Mouse (Mus musculus) c-Kit-positive CD71-positive TER-119-negative erythroid progenitor cells, embryonic 14.5 days (primary cell): ENCODE measurements around the gene Slc15a1.

ENCODE experiments used
- DNase-seq: peaks from one replicate; pipeline ENCODE4 v3.0.0-alpha.2; 2013; ENCODE audit warnings: low read depth

Gene Slc15a1

DNA sequence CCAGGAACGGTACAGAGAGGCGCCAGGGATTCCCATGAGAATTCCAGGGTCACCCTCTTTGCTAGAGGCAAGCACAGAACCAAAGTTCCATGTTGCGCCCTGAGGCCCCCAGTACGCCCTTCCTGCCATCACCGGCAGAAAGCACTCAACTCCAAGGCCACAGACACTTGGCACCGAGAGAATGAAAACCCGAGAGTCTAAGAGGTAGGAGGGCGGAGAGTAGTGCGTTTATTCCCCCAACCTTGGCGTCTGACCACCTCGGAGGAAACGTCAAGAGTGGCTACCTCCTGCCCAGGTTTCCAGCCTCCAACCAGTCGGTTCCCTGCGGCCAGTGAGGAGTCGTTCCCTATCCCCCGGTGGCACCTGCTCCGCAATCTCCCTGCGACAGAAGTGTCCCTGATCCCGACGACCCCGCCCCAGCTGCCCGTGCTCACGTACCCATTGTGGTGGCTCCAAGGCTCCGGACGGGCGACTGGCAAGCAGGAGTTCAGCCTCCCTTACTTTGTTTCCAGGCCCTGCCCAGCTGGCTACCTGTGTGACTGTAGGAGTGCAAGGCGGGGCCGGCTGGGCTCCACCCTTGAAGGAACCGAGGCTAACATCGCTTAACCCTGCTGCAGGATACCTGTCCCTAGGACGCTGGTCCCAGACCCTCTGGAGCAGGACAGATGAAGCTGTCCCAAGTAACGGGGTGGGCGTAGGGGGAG lies at the start of gene Slc15a1:
Gene Slc15a1, minus strand, starts transcription at position 472 of the 704 bp plus-strand sequence.
- no peak for DNase-seq

DNA sequence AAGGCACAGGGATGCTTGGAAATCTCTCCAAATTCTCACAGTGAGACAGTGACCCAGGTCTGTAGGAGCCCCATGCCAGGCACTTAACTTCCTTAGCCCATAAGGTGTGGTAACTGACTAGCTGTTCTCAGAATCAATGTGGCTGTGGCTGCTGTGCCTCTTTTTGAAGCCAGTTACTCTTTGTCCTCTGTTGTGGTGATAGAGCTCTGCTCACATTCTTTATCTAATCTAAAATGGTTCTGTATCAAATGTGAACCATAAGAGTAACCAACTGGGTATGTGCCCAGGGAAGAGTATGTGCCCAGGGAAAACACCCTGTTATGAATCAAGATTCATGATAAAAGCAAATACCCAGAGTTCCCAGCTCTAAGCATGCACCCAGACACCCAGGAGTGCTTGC lies 48.7 kb upstream of the Slc15a1 start:
- DNase-seq: no peak

DNA sequence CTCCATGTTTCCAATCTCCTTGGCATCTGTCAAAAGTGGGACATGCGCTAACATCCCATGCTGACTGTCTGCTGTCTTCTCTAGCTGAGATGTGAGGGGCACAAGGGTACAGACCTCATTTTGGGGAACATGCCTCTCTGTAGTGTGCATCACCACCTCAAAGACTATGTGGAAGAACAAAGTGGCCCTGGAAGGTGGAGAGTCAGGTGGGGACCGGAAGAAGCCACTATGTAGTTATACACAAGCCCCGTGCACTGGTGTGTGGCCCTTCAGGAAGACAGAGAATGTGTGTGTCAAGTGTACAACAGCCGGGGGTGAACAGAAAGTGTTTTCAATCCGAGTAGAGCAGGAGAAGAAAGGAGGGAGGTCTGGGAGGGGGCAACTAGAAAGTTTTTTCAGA lies 47.5 kb upstream of the Slc15a1 start:
- DNase-seq: no peak

DNA sequence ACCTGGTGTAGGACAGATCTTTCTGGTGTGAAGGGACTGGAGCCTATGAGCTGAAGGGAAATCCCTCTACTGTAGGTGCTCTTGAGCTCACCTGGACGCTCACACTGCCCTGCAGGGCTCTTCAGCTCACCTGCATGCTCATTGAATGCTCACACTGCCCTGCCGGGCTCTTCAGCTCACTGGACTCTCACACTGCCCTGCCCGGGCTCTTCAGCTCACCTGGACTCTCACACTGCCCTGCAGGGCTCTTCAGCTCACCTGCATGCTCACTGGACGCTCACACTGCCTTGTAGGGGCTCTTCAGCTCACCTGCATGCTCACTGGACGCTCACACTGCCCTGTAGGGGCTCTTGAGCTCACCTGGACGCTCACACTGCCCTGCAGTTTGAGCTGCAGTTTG lies 44.8 kb upstream of the Slc15a1 start:
- no peak for DNase-seq

DNA sequence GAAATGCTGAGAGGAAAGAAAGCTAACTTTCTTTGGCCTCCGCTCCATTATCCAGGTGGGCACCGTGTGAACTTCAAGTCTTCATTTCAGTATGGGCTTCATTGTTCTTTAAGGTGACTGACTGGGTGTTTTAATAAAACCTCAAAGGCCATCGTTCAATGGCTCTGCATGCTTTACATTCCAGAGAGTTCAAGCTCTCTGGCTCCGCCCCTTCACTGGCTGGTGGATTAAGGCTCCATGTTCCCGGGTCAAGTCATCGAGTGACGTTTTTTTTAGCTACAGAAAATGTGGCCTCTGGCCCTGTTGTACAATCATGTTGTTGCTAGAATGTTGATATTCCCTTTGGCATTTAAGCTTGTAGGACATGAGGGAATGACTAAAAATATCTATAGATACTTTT lies 42.7 kb upstream of the Slc15a1 start:
- DNase-seq: no peak

DNA sequence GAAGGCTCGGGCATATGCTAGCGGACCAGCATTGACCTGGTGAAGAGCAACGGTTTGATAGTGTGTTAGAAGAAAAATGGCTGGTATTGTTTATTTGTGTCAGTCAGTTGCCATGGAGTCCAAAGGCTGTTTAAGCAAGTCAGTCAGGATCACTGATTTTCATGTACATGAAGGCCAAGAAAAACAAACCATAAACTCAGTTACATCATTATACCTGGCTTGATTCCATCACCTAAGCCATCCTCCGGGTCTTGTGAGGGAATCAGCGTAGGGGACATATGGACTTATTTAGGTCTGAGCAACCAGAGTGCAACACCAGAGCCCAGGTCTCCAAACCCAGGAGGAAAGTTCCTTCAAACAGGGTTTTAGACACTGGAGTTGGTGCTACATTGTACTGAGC lies 41.6 kb upstream of the Slc15a1 start:
- DNase-seq: no peak

DNA sequence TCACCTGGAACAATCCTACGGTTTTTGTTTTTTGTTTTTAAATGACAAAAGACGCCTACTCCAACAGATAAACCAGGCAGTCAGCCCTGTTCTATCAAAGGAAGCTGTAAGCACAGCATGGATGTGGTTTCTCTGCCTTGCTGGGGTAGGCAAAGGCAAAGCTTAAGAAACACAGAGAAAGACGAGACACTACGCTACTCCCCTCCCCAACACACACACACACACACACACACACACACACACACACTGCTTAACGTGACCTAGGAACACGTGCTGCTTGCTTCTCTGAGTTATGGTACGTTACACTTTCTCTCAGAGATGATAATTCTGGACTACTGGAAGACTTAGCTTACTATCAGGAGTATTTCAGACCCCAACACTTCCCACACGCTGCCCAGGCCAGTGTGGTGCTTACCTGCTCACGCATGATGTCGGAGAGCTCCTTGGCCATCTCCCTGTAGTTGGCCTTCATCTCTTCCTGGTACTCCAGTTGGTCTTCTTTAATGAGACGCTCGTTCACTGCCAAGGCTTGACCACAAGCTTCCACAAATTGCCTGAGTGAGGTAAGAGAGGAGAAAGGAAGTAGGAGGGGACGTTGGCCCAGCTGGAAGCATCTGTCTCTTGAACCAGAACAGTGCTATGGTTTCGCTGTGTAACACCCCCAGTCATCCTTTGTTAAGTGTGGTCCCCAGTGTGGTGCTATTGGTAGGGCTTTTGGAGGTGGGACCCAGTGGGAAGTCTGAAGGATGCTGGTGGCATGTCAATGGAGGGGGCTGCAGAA lies 40.7 kb upstream of the Slc15a1 start:
- no peak for DNase-seq

DNA sequence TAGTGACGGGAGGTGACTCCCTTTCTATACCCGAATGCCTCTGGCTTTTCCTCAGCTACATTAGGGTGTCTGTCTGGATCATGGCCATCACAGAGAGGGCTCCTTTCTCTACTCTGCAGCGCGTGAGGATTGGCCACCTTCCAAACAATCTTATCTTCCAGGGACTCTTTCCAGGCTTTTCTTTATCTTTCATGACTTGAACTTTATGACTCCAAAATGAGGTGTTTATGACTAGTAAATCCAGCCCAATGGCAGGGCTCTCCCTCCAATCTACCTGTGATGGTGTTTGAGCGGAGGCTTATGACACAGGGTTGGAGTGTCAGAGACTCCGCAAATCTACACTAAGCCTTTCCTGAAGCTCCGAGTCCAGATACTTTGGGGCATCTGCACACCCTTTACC lies 36.2 kb upstream of the Slc15a1 start:
- DNase-seq: no peak

DNA sequence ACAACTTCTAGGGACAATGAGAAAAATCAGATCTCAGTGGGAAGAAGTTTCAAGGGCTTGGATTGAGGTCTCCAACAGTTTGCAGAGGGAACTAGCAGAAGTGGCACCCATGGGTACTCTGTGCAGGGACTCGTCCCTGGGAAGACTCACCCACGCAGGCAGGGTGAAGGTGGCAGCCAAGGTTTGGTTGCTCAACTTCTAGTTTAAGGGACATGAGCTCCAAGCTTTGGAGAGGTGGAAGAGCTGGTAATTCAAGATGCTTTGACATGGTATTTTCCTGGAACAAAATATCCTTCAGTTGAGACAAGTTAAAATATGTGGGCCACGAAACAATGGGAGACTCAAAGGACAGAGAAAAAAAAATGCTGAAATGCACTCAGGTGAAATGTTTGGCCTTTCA lies 29.4 kb upstream of the Slc15a1 start:
- no peak for DNase-seq

DNA sequence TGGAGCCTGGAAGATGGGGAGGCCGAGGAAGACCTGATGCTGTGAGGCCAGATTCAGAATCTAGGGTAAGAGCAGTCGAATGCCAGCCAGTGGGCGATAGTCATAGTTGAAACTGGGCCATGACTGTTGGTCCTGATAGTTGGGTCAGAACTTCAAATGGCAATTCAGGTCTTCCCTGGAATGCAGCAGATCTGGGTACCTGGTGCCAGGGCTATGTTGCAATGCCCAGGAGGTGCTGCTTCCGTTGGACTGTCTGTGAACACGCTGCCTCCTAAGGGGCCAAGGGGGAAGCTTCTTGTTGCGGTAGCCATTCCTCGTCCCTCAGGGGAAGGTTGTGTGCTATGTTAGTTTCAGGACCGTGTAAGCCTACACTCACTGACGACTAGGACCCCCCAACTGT lies 25.8 kb upstream of the Slc15a1 start:
- DNase-seq: no peak

DNA sequence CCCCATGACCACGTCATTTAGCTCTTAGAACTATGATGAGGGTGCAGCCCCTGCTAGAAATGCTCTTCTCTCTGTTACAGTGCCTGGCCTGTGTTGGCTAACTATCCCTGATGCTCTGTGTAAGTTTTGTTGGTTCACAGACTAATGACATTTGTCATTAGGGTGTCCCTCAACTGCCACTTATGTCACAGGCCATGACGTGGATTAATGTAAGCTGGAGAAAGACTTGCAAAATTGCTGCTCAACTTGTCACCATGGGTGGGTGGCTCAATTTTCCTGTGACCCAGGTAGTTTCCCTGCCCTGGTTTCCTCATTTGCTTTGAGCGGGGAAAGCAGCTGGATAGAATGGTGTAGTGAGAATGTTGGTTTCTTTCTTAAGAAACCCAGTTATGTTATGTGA lies 22.8 kb upstream of the Slc15a1 start:
- DNase-seq: no peak

DNA sequence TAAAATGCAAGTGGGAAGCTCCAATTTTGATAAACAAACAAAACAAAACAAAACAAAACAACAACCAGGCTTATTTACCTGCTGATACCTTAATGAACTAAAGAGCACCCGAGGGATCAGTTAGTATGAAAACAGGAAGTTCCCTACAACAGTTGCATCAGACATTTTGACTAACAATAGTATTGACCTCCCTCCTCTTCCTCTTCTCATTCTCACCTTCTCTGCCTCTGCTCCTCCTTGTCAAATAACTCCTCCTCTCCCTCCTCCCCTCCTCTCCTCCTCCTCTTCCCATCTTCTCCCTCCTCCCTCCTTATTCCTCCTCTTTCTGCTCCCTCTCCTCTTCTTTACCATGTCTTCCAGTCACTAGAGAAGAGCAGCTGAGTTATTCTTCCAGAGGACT lies 22.1 kb upstream of the Slc15a1 start:
- DNase-seq: no peak

DNA sequence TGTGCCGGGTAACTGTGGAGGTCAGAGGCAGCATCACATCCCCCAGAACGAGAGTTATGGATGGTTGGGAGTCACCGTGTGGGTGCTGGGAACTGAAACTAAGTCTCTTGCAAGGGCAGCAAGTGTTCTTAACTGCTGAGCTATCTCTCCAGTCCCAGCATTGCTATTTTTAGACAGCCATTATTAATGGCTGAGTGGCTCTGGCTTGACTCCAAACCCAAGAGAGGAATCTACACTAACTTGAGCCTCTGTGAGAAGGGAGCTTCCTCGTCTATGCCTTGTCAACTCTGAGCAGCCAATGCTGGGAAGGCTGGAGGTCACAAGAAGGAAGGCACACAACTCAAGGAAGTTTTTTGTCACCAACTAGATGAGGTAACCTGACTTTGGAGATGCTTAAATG lies 16.7 kb upstream of the Slc15a1 start:
- no peak for DNase-seq

DNA sequence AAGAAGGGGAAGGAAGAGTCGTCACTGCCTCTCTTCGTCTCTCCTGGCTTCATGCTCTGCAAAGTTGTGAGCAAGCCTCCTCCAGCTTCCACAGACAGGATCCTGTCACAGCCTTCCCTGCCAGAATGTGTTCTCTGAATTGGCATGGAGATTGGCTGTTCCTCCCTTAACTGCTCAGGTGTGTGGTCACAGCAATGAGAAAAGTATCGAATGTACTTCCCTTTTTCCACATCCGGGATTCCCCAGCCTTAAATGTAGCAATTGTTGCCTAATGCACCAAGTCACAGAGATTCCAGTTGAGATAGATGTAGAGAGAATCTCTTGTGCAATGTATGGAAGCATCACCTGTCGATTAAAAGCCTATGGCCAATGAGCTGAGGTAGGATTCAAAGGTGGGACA lies 11.8 kb upstream of the Slc15a1 start:
- no peak for DNase-seq

DNA sequence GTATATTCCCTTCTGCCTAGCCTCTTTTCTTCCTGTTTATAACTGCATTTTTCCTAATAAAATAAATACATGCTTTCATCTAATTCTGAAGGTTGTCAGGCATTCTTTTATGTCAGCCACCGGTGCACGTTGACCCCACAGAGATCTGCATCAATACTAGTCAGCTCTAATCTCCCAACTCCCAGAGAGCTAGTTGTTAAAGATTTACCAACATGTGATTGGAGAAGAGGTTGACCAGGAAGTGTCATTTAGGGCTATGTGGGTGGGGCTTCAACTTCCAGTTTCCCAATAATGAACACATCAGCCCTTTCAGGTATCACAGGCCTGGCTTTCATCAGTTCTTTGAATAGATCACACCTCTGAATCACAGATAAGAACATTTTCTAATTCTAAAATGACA lies 3.9 kb upstream of the Slc15a1 start:
- no peak for DNase-seq

DNA sequence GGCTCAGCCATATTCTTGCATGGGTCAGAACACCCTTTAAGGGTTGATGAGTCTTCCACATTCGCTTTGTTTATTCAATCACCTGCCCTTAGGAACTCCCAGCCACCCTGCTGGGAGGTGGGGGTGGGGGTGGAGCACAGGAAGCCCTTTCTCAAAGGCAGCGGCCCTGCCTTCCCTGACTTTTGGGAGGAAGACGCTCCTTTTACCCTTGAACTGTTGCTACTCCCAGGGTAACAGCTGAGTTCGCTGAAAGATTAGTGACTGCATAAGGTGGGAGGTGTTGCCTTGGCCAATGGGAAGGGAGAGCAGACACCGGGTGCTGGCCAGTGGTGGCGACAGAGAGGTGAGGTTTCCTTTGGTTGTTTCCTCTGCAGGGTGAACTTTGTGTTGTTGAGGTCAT lies 1.3 kb upstream of the Slc15a1 start:
- no peak for DNase-seq

DNA sequence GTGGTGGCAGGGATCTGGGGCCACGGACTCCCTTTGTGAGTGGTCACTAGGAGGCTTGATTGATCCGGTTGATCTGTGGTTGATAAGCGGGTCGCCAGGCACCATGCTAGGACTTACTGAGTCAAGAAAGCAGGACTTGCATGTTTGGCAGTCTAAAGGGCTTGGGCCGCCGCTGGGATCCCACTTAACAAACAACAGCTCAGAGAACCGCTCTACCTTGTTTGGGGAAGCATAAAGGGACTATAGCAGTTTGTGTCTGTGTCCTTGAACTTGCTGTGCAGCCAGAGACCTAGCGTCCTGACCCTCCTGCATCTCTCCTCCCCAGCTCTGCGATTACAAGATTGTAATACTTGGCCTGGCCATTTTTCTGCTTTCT lies 421 bp upstream of the Slc15a1 start:
- DNase-seq: no peak

DNA sequence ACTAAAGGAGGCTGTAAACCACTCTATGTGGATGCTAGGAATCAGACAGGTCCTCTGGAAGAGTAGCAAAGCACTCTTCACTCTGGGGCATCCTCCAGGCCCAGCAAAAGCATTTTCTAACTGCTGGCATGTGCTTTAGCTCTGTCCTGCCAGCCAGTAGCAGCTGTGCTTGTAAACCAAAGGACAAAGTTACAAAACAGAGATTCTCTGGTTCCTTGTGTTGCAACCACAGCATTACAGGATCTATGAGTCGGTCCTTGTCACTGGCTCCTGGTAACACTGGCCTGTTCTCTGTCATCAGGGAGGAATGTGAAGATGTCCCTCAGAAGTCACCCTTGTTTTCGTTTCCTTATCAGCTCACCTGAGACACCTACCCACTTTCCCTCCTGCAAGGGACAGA lies 4.5 kb downstream of the Slc15a1 start:
- no peak for DNase-seq

DNA sequence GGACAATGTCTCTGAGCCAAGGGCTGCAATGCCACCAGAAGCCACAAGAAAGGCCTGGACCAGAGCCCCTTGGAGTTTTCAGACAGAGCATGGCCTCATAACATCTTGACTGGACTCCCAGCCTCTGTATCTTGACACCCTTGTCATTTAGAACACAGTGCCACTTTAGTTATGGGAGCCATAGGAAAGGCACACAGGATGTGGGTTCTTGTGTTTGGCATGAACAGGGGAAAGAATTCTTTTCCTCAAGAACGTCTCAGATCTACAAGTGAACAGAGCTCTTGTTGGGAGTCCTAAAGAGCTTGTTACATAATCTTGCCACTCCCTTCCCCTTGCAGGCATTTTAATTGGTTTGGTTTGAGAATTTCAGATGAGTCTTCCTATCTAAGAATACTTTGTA lies 5.3 kb downstream of the Slc15a1 start:
- no peak for DNase-seq

DNA sequence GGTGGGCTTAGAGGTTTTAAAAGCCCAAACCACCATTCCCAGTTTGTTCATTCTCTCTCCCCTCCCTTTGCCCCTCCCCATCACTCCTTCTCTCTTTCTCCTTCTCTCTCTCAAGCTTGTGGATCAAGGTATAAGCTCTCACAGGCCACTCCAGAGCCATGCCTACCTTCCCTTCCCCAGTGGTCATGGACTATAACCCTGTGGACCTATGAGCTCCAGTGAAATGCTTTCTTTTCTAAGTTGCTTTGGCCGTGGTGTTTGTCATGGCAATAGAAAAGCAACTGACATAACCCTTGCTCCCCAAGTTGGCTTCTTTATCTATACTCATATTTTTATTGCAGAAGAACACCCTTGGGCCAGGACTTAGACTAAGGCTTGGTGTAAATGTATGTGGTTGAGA lies 7.3 kb downstream of the Slc15a1 start:
- DNase-seq: no peak

DNA sequence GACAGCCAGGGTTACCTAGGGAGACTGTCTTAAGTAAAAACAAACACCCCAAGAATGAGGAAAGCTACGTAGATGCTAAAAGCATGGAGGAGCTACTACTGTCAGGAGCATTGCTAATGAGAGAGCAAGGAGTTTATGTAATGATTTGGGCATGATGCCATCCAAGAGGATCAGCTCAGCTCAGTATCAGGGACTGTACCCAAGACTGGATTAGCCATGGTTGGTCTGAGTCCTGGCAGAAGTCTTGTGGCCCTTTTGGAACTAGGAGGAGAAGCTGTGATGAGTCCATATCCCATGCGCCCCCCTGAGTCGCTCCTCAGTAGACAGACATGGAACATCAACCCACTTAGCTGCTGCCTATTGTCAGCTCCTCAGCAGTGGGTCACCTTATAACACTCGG lies 9.3 kb downstream of the Slc15a1 start:
- no peak for DNase-seq

DNA sequence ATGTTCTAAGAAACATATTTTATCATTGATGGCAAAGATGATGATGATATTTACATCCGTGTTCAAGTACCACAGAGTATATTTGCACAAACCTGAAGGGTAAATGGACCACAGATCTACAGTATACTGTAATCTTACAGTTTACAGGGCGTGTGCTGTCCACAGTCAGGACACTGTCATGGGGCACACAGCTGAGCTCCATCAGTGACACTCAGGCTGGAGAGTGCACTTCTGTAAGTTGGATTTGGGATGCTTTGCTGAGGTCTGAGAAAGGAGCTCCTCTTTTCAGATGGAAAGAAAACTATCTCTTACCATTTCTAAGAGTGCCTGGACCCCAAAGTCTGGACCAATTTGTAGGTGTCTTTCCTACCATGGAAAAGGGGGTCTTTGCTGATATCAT lies 9.9 kb downstream of the Slc15a1 start:
- DNase-seq: no peak

DNA sequence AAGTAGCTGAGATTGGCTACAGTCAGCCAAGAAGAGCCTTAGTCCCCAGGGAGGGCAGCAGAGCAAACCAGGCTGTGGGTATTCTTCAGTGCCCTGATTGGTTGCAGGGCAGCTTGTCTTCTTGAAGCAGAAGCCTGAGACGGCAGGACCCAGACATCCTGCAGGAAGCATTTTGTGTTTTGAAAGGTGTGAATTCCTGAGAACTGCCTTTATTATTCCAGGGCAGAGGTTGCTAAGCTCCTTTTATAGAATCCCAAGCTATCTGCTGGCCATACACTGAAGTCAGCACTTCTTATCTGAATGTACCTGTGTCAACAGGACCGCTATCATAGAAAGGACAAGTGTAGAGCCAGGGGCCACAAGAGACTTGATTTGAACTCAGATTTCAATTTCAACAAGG lies 10.8 kb downstream of the Slc15a1 start:
- no peak for DNase-seq

DNA sequence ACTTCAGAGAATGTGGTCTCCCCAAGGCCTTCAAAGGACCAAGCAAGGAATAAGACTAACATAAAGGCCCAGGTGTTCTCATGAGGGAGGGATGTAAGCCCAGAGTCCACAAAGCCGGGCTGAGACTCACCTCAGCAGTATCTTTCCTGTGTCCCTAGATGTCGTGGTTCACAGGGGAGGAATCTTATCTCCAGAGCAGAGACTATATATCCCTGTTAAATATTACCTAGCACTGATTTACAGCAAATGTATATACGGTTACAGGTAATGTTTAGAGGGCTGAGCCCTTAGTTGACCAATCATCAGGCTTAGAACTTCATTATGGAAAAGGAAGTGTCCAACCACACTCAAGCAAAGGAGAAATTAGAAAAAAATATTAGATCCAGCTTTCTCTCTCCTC lies 11.3 kb downstream of the Slc15a1 start:
- DNase-seq: no peak
